8 mouse cellular contexts compared by ENCODE assay signal in the genomic region with DNA sequence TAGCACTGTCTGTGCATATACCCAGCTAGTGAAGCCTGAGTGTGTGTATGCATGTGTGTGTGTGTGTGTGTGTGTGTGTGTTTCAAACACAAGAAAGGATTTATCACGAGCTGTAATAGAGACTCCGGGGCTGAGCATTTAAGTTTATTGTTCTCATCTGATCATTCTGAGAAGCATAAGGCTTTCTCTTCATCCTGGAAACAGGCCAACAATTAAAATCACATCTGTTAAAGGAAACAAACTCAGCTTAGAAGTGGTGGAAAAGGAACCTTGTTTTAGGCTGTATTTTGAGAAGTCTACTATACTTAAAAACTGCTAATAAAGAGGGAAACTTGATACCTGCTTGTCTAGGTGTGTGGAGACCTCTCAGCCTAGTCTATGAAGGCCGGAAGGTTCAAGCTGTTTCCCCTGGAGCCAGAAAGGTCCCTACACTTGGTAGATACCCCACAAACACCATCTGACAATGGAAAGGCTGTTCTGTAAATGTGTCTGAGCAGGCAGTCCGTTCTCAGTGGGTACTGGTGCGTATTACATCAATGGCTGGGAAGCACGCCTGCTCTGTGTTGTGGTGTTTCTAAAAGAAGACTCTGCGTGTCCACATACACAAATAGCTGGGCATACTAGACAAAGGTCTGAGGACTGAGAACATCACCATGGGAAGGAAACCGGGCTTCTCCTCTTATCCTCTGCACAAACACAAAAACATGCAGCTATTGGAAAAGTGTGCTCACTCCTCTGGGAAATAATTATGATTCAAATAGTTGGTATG.
DNase-seq lines count a peak whose midpoint lies in the region; ATAC-seq lines count a peak whose summit lies in the region.

No protein-coding gene starts in this region.

- ATAC-seq in neural tube, embryonic 11.5 days (ENCODE audit: insufficient read depth, low FRiP score, low TSS enrichment), result no peak
- ATAC-seq in erythroid progenitor cell, adult 5-6 weeks (replicated peaks; ENCODE audit: low FRiP score, poor library complexity, severe bottlenecking), result no peak

- no peaks in the 10 kb centered on the region for H3K9me3 ChIP-seq in neural tube, embryonic 11.5 days (ENCODE audit: control insufficient read depth, low read length)

- no peak overlapping the region for H3K4me3 ChIP-seq in neural tube, embryonic 11.5 days (ENCODE audit: low read depth, low read length)

- DNase-seq in cerebellum, adult 9-11 months, result peak; percentile 21
- no peak for DNase-seq in cerebellum, postnatal 4 days (ENCODE audit: low spot score in 2 of 2)
- DNase-seq in neural tube, embryonic 11.5 days (ENCODE audit: low spot score), result no peak
- no peak for DNase-seq in neural tube, embryonic 10.5 days (ENCODE audit: extremely low spot score, low spot score)
- DNase-seq in hindlimb bud, embryonic 11.5 days (ENCODE audit: extremely low spot score, low read depth, low spot score), result peak; percentile 70
- no peak for DNase-seq in frontal cortex, postnatal 25 days (ENCODE audit: low spot score in 2 of 2)
- no peak for DNase-seq in adrenal gland, adult 8-10 months

- no peak overlapping the region; the same call in 1 of the 2 replicates for H3K9ac ChIP-seq in neural tube, embryonic 11.5 days (ENCODE audit: low read length)

- no peaks in the 10 kb centered on the region for H3K27me3 ChIP-seq in neural tube, embryonic 11.5 days (ENCODE audit: control insufficient read depth, insufficient read depth, low read length)

- H3K27ac ChIP-seq in neural tube, embryonic 11.5 days (ENCODE audit: low read depth, low read length), result peak overlapping the region; percentile 60

- peaks cover 5% of the 10 kb centered on the region; the same call in 1 of the 2 replicates for H3K4me1 ChIP-seq in neural tube, embryonic 11.5 days (ENCODE audit: control insufficient read depth, insufficient read depth, low read length)

- H3K4me2 ChIP-seq in neural tube, embryonic 11.5 days (ENCODE audit: low read depth), result no peak overlapping the region

- 63% methylated on average over 8 of the region's 8 CpGs for WGBS in neural tube, embryonic 11.5 days

- H3K36me3 ChIP-seq in neural tube, embryonic 11.5 days (ENCODE audit: control insufficient read depth, insufficient read depth, low read length), result no peaks in the 10 kb centered on the region

Comparison
In these comparisons a context has a peak if more than half of its experiments do, and no peak if none do; other contexts are left out.
1. DNase-seq: peak in cerebellum, adult 9-11 months (single experiment) and hindlimb bud, embryonic 11.5 days (single experiment); none in cerebellum, postnatal 4 days (0 of 2), neural tube, embryonic 11.5 days (single experiment), neural tube, embryonic 10.5 days (single experiment), frontal cortex, postnatal 25 days (0 of 2) and adrenal gland, adult 8-10 months (single experiment).